Mouse (Mus musculus) cerebellum, adult 2 months (tissue): Measurements from ENCODE around the gene Phlpp1.

Source experiments
- CTCF ChIP-seq: fragments of 200-500 bp; IDR thresholded peaks from 2 replicates; pipeline ENCODE4 v1.5.1; 2011; ENCODE audit warnings: low read depth, mild to moderate bottlenecking, control low read depth, low read length, moderate library complexity, borderline replicate concordance; ENCODE audit not compliant: insufficient read depth
- POLR2A ChIP-seq: fragments of 200-500 bp; IDR thresholded peaks from 2 replicates; pipeline ENCODE4 v1.6.1; 2011; ENCODE audit warnings: low read length, control low read depth, borderline replicate concordance; ENCODE audit not compliant: insufficient read depth

DNA sequence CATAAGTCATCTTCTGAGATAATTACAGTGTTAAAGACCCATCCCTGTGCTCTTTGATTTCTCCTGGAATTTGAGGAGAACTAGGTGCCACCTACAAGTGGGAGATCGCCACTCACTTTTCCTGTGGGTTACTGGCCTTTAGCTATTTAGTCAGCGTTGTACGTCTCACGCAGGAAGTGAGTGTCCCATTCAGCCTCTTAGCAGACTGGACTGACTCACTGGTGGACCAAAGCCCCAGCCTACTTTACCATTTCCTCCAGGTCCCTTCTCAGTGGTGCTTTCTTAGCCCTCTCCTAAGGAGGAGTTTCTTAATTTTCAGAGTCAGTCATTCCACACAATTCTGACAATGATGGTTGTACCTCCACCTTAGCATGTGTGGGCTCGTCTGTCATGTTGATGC is 39.6 kb downstream of the Phlpp1 start:
- TF ChIP-seq POLR2A: no peak
- no peak for TF ChIP-seq CTCF
